Mouse (Mus musculus) olfactory bulb, adult 2 months (tissue): ENCODE results near the gene Fbxl14.

ENCODE experiments used
- CTCF ChIP-seq: fragments of 200-500 bp; IDR thresholded peaks from 2 replicates; pipeline ENCODE4 v1.5.1; 2012; ENCODE audit warnings: low read depth, mild to moderate bottlenecking, low read length, moderate library complexity; ENCODE audit not compliant: insufficient read depth
- POLR2A ChIP-seq: fragments of 200-500 bp; IDR thresholded peaks from 2 replicates; pipeline ENCODE4 v1.6.1; 2012; ENCODE audit warnings: mild to moderate bottlenecking, low read depth, low read length, moderate library complexity; ENCODE audit not compliant: insufficient read depth

- TF ChIP-seq CTCF (no peak), POLR2A (no peak)
Measured at GRCm38 (mm10) chr6:119487619-119488018, 8.2 kb downstream of the Fbxl14 start.
